Mouse (Mus musculus): ENCODE results near the gene Ccl2. TPM values are rescaled to one million over a fixed set of nuclear protein-coding genes. Genes with fewer than 3 reads are reported as not detected.

The Ccl2 gene
- polyA plus RNA-seq, 1 experiment from 2014 or later: 2.9 TPM

DNA sequence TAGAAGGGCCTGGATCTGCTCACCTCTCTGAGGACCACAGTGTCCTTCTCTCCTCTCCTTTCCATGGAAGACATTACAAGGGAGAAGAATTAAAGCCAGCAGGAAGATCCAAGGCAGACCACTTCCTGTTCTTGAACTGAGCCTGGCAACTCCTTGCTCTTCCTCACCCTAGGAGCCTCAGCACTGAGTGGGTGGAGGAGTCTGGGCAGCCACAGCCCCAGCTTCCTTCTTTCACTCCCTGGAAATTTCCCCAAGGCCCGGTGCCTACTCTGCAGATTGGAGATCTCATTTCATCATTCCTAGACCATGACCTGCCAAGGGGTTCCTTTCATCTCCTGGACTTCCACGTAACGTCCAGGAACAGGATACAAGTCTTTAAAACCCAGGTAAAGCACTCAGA, 37.6 kb downstream of the Ccl2 start:
- H3K4me2 ChIP-seq: no peak overlapping the region
- no peaks in the 10 kb centered on the region for H3K9me3 ChIP-seq
- H3K27me3 ChIP-seq: no peaks in the 10 kb centered on the region
- ATAC-seq (ENCODE audit: insufficient number of reproducible peaks, insufficient read depth, low FRiP score, low TSS enrichment, low read depth): no peak
- no peak overlapping the region for H3K9ac ChIP-seq
- no peaks in the 10 kb centered on the region for H3K4me1 ChIP-seq
- H3K27ac ChIP-seq: no peak overlapping the region
- H3K4me3 ChIP-seq: no peak overlapping the region
- H3K36me3 ChIP-seq: no peaks in the 10 kb centered on the region
- WGBS: 82% methylated on average over 3 of the region's 3 CpGs

DNA sequence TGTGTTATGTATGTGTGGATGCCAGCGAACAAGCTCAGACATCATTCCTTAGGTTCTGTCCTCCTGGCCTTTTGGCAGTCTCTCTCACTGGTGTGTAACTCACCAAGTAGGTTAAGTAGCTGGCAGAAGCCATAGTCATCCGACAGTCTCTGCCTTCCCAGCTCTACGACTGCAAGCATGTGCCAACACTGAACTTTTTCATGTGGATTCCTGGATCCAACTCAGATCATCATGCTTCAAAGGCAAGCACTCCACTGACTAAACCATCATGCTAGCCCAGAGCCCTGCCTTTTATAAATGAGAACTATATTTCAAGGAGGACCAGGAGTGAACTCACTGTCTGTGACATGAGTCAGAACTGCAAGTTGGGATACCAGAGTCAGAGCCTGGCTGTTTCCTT, 38.3 kb downstream of the Ccl2 start:
- Histone ChIP-seq H3K4me2 (no peak overlapping the region), H3K27ac (no peak overlapping the region), H3K4me3 (no peak overlapping the region), H3K36me3 (no peaks in the 10 kb centered on the region), H3K27me3 (no peaks in the 10 kb centered on the region), H3K9me3 (no peaks in the 10 kb centered on the region), H3K9ac (no peak overlapping the region), H3K4me1 (no peaks in the 10 kb centered on the region)
- WGBS: 84% methylated on average over 3 of the region's 3 CpGs
- no peak for ATAC-seq (ENCODE audit: insufficient number of reproducible peaks, insufficient read depth, low FRiP score, low TSS enrichment, low read depth)

DNA sequence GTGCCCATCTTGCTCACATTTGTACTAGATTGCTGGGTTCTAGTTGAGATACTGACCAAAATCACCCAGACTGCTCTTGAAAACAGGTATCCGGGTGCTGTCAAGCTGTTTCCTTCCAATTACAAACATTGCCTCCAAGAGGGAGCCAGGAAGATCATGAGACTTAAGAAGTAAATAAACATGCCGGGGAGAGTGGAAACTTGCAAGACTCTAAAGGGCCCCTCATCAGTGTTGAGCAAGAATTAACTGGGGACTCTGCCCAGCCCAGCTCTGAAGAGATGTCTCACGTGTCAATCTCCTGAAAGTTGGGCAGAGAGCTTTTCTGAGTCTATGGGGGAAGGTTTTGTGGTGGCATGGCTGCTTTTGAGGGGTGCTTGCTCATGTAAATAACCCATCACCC, 41.7 kb downstream of the Ccl2 start:
- H3K27ac ChIP-seq: no peak overlapping the region
- no peak overlapping the region for H3K4me3 ChIP-seq
- H3K9me3 ChIP-seq: no peaks in the 10 kb centered on the region
- H3K9ac ChIP-seq: no peak overlapping the region
- H3K4me2 ChIP-seq: no peak overlapping the region
- no peaks in the 10 kb centered on the region for H3K4me1 ChIP-seq
- H3K36me3 ChIP-seq: no peaks in the 10 kb centered on the region
- no peaks in the 10 kb centered on the region for H3K27me3 ChIP-seq
- 76% methylated on average over 3 of the region's 3 CpGs for WGBS
- no peak for ATAC-seq (ENCODE audit: insufficient number of reproducible peaks, insufficient read depth, low FRiP score, low TSS enrichment, low read depth)

DNA sequence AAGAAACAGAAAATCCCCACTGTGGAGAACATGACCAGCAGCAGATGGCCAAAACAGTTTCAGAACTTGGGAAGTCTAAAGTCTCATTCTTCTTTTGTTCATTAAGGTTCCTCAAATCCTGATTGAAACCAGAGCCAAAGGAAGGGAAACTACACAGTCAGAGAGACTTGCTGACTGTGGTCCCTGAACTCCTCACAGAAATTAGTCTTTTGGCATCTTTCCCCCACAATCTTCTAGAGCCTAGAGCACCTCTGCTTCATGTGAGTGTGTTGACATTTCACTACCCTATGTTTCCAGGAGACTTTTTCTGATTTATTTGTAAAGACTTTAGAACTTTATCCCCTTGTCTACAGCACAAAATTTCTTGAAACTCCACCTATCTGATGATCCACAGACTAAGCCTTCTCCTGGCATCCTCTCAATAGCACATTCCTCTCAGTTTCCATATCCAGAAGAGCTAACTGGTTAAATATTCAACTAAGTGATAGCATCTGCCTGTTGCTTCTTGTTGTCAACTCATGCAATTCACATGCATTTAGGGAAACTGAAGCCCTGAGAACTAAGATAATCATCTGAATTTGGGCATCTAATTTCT, 42.9 kb downstream of the Ccl2 start:
- H3K27me3 ChIP-seq: no peaks in the 10 kb centered on the region
- no peaks in the 10 kb centered on the region for H3K9me3 ChIP-seq
- H3K27ac ChIP-seq: no peak overlapping the region
- H3K36me3 ChIP-seq: no peaks in the 10 kb centered on the region
- H3K4me2 ChIP-seq: no peak overlapping the region
- H3K4me3 ChIP-seq: no peak overlapping the region
- H3K9ac ChIP-seq: no peak overlapping the region
- ATAC-seq (ENCODE audit: insufficient number of reproducible peaks, insufficient read depth, low FRiP score, low TSS enrichment, low read depth): no peak
- no peaks in the 10 kb centered on the region for H3K4me1 ChIP-seq

DNA sequence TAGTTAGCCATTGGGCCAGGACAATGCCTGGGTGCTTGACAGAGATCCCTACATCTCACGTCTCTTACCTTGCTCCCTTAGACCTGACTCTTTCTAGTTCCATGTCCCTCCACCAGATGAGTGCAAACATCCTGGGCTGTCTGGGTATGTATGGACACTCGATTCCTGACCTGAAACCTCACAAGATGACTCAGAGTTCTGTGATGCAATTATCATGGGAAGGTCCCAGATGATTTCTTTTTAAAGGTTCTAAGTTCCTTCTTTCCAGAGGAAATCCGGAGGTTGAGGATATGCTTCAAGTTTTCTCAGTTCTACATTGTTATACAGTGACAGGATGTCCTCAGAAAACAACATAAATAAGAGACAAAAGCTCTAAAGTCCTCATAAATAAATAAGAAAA, 45.5 kb downstream of the Ccl2 start:
- H3K27me3 ChIP-seq: no peaks in the 10 kb centered on the region
- no peak overlapping the region for H3K4me2 ChIP-seq
- H3K4me3 ChIP-seq: no peak overlapping the region
- WGBS: 76% methylated on average over 3 of the region's 3 CpGs
- H3K9me3 ChIP-seq: no peaks in the 10 kb centered on the region
- H3K36me3 ChIP-seq: no peaks in the 10 kb centered on the region
- no peak overlapping the region for H3K27ac ChIP-seq
- H3K9ac ChIP-seq: no peak overlapping the region
- no peaks in the 10 kb centered on the region for H3K4me1 ChIP-seq
- no peak for ATAC-seq (ENCODE audit: insufficient number of reproducible peaks, insufficient read depth, low FRiP score, low TSS enrichment, low read depth)

DNA sequence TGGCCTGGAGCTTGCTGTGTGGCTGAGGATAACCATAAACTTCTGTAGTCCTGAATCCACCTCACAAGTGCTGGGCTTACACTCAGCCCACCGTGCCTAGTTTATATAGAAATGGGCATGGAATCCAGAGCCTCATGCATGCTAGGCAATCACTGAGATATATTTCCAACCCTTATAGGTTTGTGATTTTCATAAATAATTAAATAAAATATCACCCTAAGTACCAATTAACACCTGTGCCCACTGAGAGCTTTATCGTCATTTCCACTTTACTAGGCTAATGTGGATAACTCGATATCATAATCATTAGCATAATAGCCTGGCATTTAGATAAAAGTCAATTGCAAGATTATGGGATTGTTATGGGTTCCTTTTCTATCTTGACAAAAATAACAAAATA, 49.0 kb downstream of the Ccl2 start:
- H3K4me3 ChIP-seq: no peak overlapping the region
- no peak overlapping the region for H3K9ac ChIP-seq
- H3K9me3 ChIP-seq: no peaks in the 10 kb centered on the region
- H3K27me3 ChIP-seq: no peaks in the 10 kb centered on the region
- 83% methylated on average over 3 of the region's 3 CpGs for WGBS
- H3K4me1 ChIP-seq: 0 out of 2 replicates have a peak, but pooled peaks cover 2% of the 10 kb centered on the region
- ATAC-seq (ENCODE audit: insufficient number of reproducible peaks, insufficient read depth, low FRiP score, low TSS enrichment, low read depth): no peak
- H3K4me2 ChIP-seq: no peak overlapping the region
- H3K27ac ChIP-seq: no peak overlapping the region
- no peaks in the 10 kb centered on the region for H3K36me3 ChIP-seq

Other genes starting within 250 kb of the Ccl2 start
- 0.07 TPM in 1 of 2 replicates, not detected in the other for gene 5530401A14Rik, start 174.9 kb upstream of the Ccl2 start, polyA plus RNA-seq (2015; fragmentation: Nextera tagmentation; extraction: Ambion mirVana)
- 0.45 and 0.60 TPM in 2 replicates for gene Asic2, start 67.1 kb upstream of the Ccl2 start, polyA plus RNA-seq (2015; fragmentation: Nextera tagmentation; extraction: Ambion mirVana)
- gene Gm17268, start 3.0 kb downstream of the Ccl2 start, polyA plus RNA-seq (2015; fragmentation: Nextera tagmentation; extraction: Ambion mirVana): not detected in 2 replicates
- 1.3 and 1.5 TPM in 2 replicates for gene Ccl7, start 10.1 kb downstream of the Ccl2 start, polyA plus RNA-seq (2015; fragmentation: Nextera tagmentation; extraction: Ambion mirVana)
- gene Ccl11, start 22.3 kb downstream of the Ccl2 start, polyA plus RNA-seq (2015; fragmentation: Nextera tagmentation; extraction: Ambion mirVana): 1.2 and 1.3 TPM in 2 replicates
- gene Ccl12, start 66.3 kb downstream of the Ccl2 start, polyA plus RNA-seq (2015; fragmentation: Nextera tagmentation; extraction: Ambion mirVana): 2.7 and 3.5 TPM in 2 replicates
- not detected in 2 replicates for gene Ccl8, start 79.6 kb downstream of the Ccl2 start, polyA plus RNA-seq (2015; fragmentation: Nextera tagmentation; extraction: Ambion mirVana)